31 mouse cellular contexts compared by ENCODE assay signal in the genomic region with DNA sequence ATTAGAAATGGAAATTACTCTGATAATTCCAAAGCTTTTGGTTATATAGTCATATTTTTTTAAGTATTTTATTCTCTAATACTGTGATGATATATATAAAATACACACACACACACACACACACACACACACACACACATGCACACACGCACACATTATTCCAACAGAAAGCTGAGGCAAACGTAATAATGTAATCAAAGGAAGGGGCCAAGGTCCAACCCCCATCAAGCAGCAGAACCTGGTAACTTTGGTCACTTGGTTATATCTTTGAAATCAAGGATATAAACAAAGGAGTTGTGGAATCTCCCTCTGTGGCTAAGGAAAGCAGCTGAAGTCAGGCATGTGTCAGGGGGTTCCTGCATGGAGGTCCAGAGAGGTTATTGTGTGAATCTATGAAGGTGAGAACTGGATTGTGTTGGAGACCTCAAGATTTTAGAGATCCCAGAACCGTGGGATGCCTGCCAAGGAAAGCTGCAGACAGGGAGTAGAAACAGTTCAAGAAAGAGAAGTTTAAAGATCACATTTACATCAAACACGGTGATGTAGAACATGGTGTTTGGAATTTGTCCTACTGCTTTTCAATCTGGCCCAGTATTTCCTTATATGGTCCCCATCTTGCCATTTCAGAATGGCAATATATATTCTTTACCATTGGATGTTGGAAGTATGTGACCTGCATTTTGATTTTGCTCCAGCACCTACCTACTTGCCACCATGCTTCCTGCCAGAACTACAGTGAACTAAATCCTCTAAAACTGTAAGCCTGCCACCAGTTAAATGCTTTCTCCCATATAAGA. TPM values are rescaled to one million over a fixed set of nuclear protein-coding genes. Genes with fewer than 3 reads are reported as not detected.
DNase-seq lines count a peak whose midpoint lies in the region; ATAC-seq and TF ChIP-seq lines count a peak whose summit lies in the region.
"Had no signal": no experiment of that assay in that cellular context is flagged by ENCODE, and none has a peak within 500 bp of the region (broad histone marks: within the 10 kb centered on the region; RNA-seq: fewer than 3 reads in every experiment).

No protein-coding gene starts in this region.

- H3K36me3 ChIP-seq in intestine, postnatal 0 days (ENCODE audit: control insufficient read depth, insufficient read depth) = no peaks in the 10 kb centered on the region
- H3K36me3 ChIP-seq: embryonic facial prominence, embryonic 12.5 days; embryonic facial prominence, embryonic 15.5 days; forebrain, embryonic 15.5 days; hindbrain, embryonic 12.5 days; hindbrain, embryonic 15.5 days had no signal

- H3K4me3 ChIP-seq in intestine, postnatal 0 days (ENCODE audit: low read depth, low read length) = no peak overlapping the region
- H3K4me3 ChIP-seq: embryonic facial prominence, embryonic 12.5 days; embryonic facial prominence, embryonic 15.5 days; forebrain, embryonic 15.5 days; gastrocnemius, adult 2 months; hindbrain, embryonic 12.5 days; hindbrain, embryonic 15.5 days had no signal

- TF ChIP-seq CTCF in intestine, postnatal 0 days (IDR thresholded peaks at IDR 0.05; ENCODE audit: low read depth) = no peak

- WGBS in intestine, postnatal 0 days = 33% methylated on average over 4 of the region's 4 CpGs

- no peak overlapping the region for H3K4me2 ChIP-seq in intestine, postnatal 0 days (replicated peaks; ENCODE audit: low read depth)
- H3K4me2 ChIP-seq: embryonic facial prominence, embryonic 12.5 days; embryonic facial prominence, embryonic 15.5 days; forebrain, embryonic 15.5 days; heart, embryonic 11.5 days; hindbrain, embryonic 12.5 days; hindbrain, embryonic 15.5 days had no signal

- peak; percentile 43; the same call in 1 of the 2 replicates for ATAC-seq in intestine, postnatal 0 days
- ATAC-seq: activated CD4-positive, CD25-positive, alpha-beta regulatory T cell, adult 4 months; forebrain, embryonic 15.5 days had no signal

- no peaks in the 10 kb centered on the region for H3K9me3 ChIP-seq in intestine, postnatal 0 days (ENCODE audit: control insufficient read depth)
- H3K9me3 ChIP-seq: embryonic facial prominence, embryonic 12.5 days; embryonic facial prominence, embryonic 15.5 days; forebrain, embryonic 15.5 days; hindbrain, embryonic 15.5 days had no signal

- H3K4me1 ChIP-seq in intestine, postnatal 0 days (replicated peaks; ENCODE audit: control insufficient read depth, insufficient read depth, low read length) = no peaks in the 10 kb centered on the region
- H3K4me1 ChIP-seq: embryonic facial prominence, embryonic 12.5 days; embryonic facial prominence, embryonic 15.5 days; forebrain, embryonic 15.5 days; hindbrain, embryonic 12.5 days; hindbrain, embryonic 15.5 days had no signal

- DNase-seq in cerebellum, postnatal 10 days = peak; percentile 25 to 47
- DNase-seq in cerebellum, adult 18-20 months = no peak
- peak; percentile 60 for DNase-seq in brain, adult 2 months (ENCODE audit: low read depth, low spot score)
- peak; percentile 35 for DNase-seq in telencephalon, adult 2 months (ENCODE audit: low read depth, low spot score)
- no peak for DNase-seq in adrenal gland, adult 2 months
- no peak for DNase-seq in adrenal gland, adult (ENCODE audit: inconsistent age in 2 of 2, low spot score in 1 of 2)
- DNase-seq: adrenal gland, postnatal 14 days; cerebellum, adult 11-12 months; cerebellum, adult 9-11 months; gastrocnemius, adult 2 months; gastrocnemius, postnatal 14 days; heart, adult 11 months had no signal

- H3K9ac ChIP-seq in intestine, postnatal 0 days (ENCODE audit: low read depth, low read length) = no peak overlapping the region
- H3K9ac ChIP-seq: embryonic facial prominence, embryonic 12.5 days; embryonic facial prominence, embryonic 15.5 days; forebrain, embryonic 15.5 days; hindbrain, embryonic 12.5 days; hindbrain, embryonic 15.5 days had no signal

- no peaks in the 10 kb centered on the region for H3K27me3 ChIP-seq in intestine, postnatal 0 days (replicated peaks; ENCODE audit: control insufficient read depth, insufficient read depth, low read length)
- H3K27me3 ChIP-seq: embryonic facial prominence, embryonic 12.5 days; embryonic facial prominence, embryonic 15.5 days; forebrain, embryonic 15.5 days; hindbrain, embryonic 12.5 days; hindbrain, embryonic 15.5 days had no signal

- no peak overlapping the region for H3K27ac ChIP-seq in intestine, postnatal 0 days (ENCODE audit: low read depth, low read length)
- H3K27ac ChIP-seq: embryonic facial prominence, embryonic 12.5 days; embryonic facial prominence, embryonic 15.5 days; forebrain, embryonic 15.5 days; gastrocnemius, adult 2 months; hindbrain, embryonic 12.5 days; hindbrain, embryonic 15.5 days had no signal

RNA-seq across cellular contexts. Expression of gene 4933416C03Rik, which starts 2.4 kb away (rescaled TPM):
- polyA plus RNA-seq in intestine, postnatal 0 days (2015; fragmentation: Nextera tagmentation; extraction: Ambion mirVana) = not detected in 2 replicates
- total RNA-seq in adrenal gland, adult 2 months (2021) = not detected
- polyA plus RNA-seq in adrenal gland, adult 2 months (2012; rRNA removed) = not detected in 2 replicates
- total RNA-seq: adrenal gland, adult 18-20 months; adrenal gland, postnatal 14 days; adrenal gland, postnatal 4 days; gastrocnemius, adult 2 months; gastrocnemius, postnatal 14 days; gastrocnemius, postnatal 4 days; heart, adult 8-10 months; heart, postnatal 25 days; hematopoietic stem cell, adult 5-6 weeks had no signal
- polyA plus RNA-seq: activated CD4-positive, CD25-positive, alpha-beta regulatory T cell, adult 4 months; brain, embryonic 14.5 days; embryonic facial prominence, embryonic 12.5 days; embryonic facial prominence, embryonic 15.5 days; forebrain, embryonic 11.5 days; heart, embryonic 11.5 days; heart, embryonic 14.5 days; heart, postnatal 0 days; hindbrain, embryonic 12.5 days; intestine, embryonic 14.5 days had no signal

Comparison
In these comparisons a context has a peak if more than half of its experiments do, and no peak if none do; other contexts are left out.
1. DNase-seq: peak in cerebellum, postnatal 10 days (2 of 2), brain, adult 2 months (single experiment) and telencephalon, adult 2 months (single experiment); none in cerebellum, adult 18-20 months (0 of 2), adrenal gland, adult 2 months (single experiment) and adrenal gland, adult (0 of 2).